Mouse (Mus musculus) forelimb bud, embryonic 11.5 days (tissue): ENCODE data around the gene Ttc30a1.
A peak's percentile ranks its signal among the peaks of the same experiment; 100 is the strongest.

Experiments used
- DNase-seq: peaks from one replicate; pipeline ENCODE4 v3.0.0-alpha.2; 2012; ENCODE audit warnings: low read depth, low spot score

Ttc30a1 gene

GRCm38 (mm10) chr2:75981440-75982081 is at the start of gene Ttc30a1:
Gene Ttc30a1 (minus strand): TSS chr2:75981967.
- DNase-seq: peak; percentile 87

GRCm38 (mm10) chr2:76030080-76030479 is 48.3 kb upstream of the Ttc30a1 start:
- DNase-seq: peak; percentile 70

- peak; percentile 35 for DNase-seq
These were observed 47.5 kb upstream of the Ttc30a1 start for GRCm38 (mm10) chr2:76029081-76029901.

GRCm38 (mm10) chr2:76016890-76017289 is 35.1 kb upstream of the Ttc30a1 start:
- DNase-seq: peak; percentile 37

- DNase-seq: no peak
These were observed 34.4 kb upstream of the Ttc30a1 start for GRCm38 (mm10) chr2:76016136-76016535.

GRCm38 (mm10) chr2:76015460-76015859 is 33.7 kb upstream of the Ttc30a1 start:
- no peak for DNase-seq

- no peak for DNase-seq
These were observed 32.9 kb upstream of the Ttc30a1 start for GRCm38 (mm10) chr2:76014659-76015058.

GRCm38 (mm10) chr2:76006194-76006593 is 24.4 kb upstream of the Ttc30a1 start:
- no peak for DNase-seq

GRCm38 (mm10) chr2:76002899-76003298 is 21.1 kb upstream of the Ttc30a1 start:
- DNase-seq: no peak

GRCm38 (mm10) chr2:76001392-76001791 is 19.6 kb upstream of the Ttc30a1 start:
- DNase-seq: no peak

GRCm38 (mm10) chr2:75999636-76000035 is 17.9 kb upstream of the Ttc30a1 start:
- no peak for DNase-seq

- DNase-seq: no peak
These were observed 16.9 kb upstream of the Ttc30a1 start for GRCm38 (mm10) chr2:75998692-75999091.

GRCm38 (mm10) chr2:75997726-75998125 is 16.0 kb upstream of the Ttc30a1 start:
- DNase-seq: no peak

- no peak for DNase-seq
These were observed 13.1 kb upstream of the Ttc30a1 start for GRCm38 (mm10) chr2:75994841-75995240.

- no peak for DNase-seq
These were observed 9.9 kb upstream of the Ttc30a1 start for GRCm38 (mm10) chr2:75991581-75992205.

GRCm38 (mm10) chr2:75990885-75991539 is 9.2 kb upstream of the Ttc30a1 start:
- peak; percentile 72 for DNase-seq

GRCm38 (mm10) chr2:75989694-75990093 is 7.9 kb upstream of the Ttc30a1 start:
- no peak for DNase-seq

- DNase-seq: no peak
These were observed 7.1 kb upstream of the Ttc30a1 start for GRCm38 (mm10) chr2:75988779-75989363.

GRCm38 (mm10) chr2:75988378-75988777 is 6.6 kb upstream of the Ttc30a1 start:
- no peak for DNase-seq

GRCm38 (mm10) chr2:75987739-75988138 is 6.0 kb upstream of the Ttc30a1 start:
- no peak for DNase-seq

- peak; percentile 73 for DNase-seq
These were observed 3.4 kb upstream of the Ttc30a1 start for GRCm38 (mm10) chr2:75985124-75985523.

- no peak for DNase-seq
These were observed 2.1 kb upstream of the Ttc30a1 start for GRCm38 (mm10) chr2:75983847-75984246.
